Mouse (Mus musculus): ENCODE data around the gene Scyl2.

The Scyl2 gene

DNA sequence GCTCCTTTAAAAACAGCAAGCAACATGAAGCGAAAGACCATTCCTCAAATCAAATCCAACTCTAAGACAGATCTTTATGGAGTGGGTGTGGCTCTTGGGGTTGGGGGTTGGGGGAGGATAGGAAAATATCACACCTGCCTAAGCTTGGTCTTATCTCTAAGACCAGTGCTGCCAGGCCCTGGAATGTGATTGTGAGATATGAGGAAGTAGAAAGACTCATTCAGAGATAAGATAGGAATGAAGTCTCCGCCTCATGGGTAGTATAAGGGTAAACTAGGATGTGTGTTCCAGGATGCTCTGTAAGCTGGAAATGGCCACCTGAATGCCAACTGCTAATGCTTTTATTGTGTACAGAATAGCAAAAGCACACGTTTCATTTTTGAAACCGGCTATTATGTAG lies 91.8 kb downstream of the Scyl2 start:
- DNase-seq, result no peak

DNA sequence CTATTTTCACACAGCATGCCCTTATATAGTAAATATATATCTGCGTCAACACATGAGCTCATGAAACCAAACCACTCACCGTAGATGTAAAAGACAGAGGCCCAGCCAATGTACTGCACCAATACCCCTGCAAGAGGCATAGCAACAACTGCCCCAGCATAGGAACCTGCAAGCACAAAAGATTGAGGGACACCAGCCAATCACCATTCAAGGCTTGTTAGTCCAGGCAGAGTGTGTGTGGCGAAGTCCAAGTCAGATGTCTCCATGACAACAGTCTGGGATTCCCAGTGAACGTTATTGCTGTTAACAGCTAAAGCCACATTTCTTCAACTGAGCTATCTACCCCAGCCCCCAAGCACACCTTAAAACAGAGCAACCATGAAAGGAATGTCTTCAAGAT lies 93.3 kb downstream of the Scyl2 start:
- DNase-seq, result no peak

DNA sequence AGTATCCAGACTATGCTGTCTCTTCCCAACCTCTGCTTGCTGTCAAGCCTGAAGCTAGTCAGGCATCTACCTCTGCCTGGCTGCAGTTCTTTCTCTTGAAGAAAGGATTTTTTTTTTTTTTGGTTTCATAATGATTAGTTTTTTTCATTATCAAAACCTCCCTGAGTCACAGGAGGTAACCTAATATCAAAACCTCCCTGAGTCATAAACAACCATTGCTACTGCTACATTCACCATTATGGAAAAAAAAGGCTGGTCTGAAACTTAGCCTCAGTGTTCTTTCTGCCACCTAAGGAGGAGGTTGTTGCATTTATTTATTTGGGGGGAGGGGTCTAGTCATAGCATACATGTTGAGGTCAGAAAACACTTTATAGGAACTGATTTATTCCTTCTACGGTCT lies 96.2 kb downstream of the Scyl2 start:
- no peak for DNase-seq

Measured in lung, adult 18-20 months (tissue).